8 mouse cellular contexts compared by ENCODE assay signal in the genomic region with DNA sequence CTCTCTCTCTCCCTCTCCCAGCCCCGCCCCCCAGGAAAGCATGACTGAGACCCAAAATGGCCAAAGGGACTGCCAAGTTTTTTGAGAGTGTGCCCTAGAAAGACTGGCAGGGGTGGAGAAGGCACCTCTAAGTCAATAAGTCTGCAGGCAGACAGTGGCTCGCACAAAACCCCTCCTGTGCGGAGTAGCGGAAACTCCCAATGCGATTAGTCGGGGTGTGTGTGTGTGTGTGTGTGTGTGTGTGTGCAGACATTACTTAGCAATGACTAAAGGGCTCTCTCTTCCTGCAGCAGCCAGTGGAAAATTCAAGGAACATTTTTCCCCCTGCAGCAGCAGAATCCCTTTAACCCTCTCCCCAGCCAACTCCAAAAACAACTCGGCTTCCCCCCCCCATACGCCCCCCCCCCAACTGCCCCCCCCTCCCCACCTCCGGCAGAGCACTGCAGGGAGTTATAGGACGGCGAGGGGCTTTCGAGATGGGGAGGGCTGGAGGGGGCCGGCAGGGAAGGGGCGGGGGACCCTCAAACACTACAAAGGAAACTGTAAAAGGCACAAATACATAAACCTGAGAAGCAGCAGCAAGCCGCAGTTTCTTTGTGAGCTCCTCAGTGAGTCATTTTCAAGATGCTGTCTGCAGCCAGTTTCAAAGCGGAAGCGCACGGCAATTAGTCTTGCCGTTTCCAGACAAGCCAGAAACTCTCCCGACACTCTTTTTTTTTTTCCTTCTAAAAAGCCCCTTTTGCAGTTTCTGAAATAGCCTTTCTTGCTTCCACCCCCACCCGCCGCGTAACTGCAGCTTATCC. TPM values are rescaled to one million over a fixed set of nuclear protein-coding genes. Genes with fewer than 3 reads are reported as not detected.
DNase-seq lines count a peak whose midpoint lies in the region; ATAC-seq and TF ChIP-seq lines count a peak whose summit lies in the region.

No protein-coding gene starts in this region.

- no peaks in the 10 kb centered on the region for H3K36me3 ChIP-seq in intestine, embryonic 15.5 days
- H3K36me3 ChIP-seq in liver, embryonic 13.5 days, result no peaks in the 10 kb centered on the region

- H3K4me2 ChIP-seq in intestine, embryonic 15.5 days (replicated peaks), result peak overlapping the region; percentile 98
- peak overlapping the region; percentile 73 for H3K4me2 ChIP-seq in liver, embryonic 13.5 days

- WGBS in intestine, embryonic 15.5 days, result under 1% methylated on average over 17 of the region's 23 CpGs
- WGBS in liver, embryonic 13.5 days (ENCODE audit: insufficient replicate concordance), result 2% methylated on average over 22 of the region's 23 CpGs

- no peaks in the 10 kb centered on the region for H3K9me3 ChIP-seq in intestine, embryonic 15.5 days
- H3K9me3 ChIP-seq in liver, embryonic 13.5 days (replicated peaks), result no peaks in the 10 kb centered on the region

- peak overlapping the region; percentile 75 for H3K4me3 ChIP-seq in layer of hippocampus, adult 2 months
- peak overlapping the region; percentile 99 for H3K4me3 ChIP-seq in brown adipose tissue, adult 24 weeks (ENCODE audit: insufficient read depth, low read depth, low read length)
- H3K4me3 ChIP-seq in intestine, embryonic 15.5 days (replicated peaks), result peak overlapping the region; percentile 74
- peak overlapping the region; percentile 62 for H3K4me3 ChIP-seq in liver, embryonic 13.5 days (replicated peaks)

- H3K27ac ChIP-seq in layer of hippocampus, adult 2 months, result peak overlapping the region; percentile 88
- peak overlapping the region; percentile 99 for H3K27ac ChIP-seq in brown adipose tissue, adult 24 weeks (replicated peaks; ENCODE audit: low read depth, low read length)
- H3K27ac ChIP-seq in intestine, embryonic 15.5 days, result peak overlapping the region; percentile 90
- H3K27ac ChIP-seq in liver, embryonic 13.5 days, result peak overlapping the region; percentile 62

- peaks cover 2% of the 10 kb centered on the region; the same call in 1 of the 2 replicates for H3K4me1 ChIP-seq in brown adipose tissue, adult 24 weeks (ENCODE audit: control insufficient read depth, insufficient read depth, insufficient read length, low read length)
- 0 out of 2 replicates have a peak, but pooled peaks cover 5% of the 10 kb centered on the region for H3K4me1 ChIP-seq in intestine, embryonic 15.5 days (replicated peaks)
- H3K4me1 ChIP-seq in liver, embryonic 13.5 days (replicated peaks), result peaks cover 14% of the 10 kb centered on the region

- H3K27me3 ChIP-seq in intestine, embryonic 15.5 days (replicated peaks), result peaks cover 3% of the 10 kb centered on the region; the same call in 1 of the 2 replicates
- peaks cover 50% of the 10 kb centered on the region for H3K27me3 ChIP-seq in liver, embryonic 13.5 days

- ATAC-seq in granulocyte monocyte progenitor cell, adult 5-6 weeks (replicated peaks; ENCODE audit: poor library complexity, severe bottlenecking), result peak; percentile 58
- ATAC-seq in intestine, embryonic 15.5 days, result peak; percentile 74
- no peak for ATAC-seq in liver, embryonic 13.5 days (ENCODE audit: low read depth)

- TF ChIP-seq CTCF in layer of hippocampus, adult 2 months (conservative IDR thresholded peaks at IDR 0.05), result no peak

- peak overlapping the region; percentile 81 for H3K9ac ChIP-seq in intestine, embryonic 15.5 days
- H3K9ac ChIP-seq in liver, embryonic 13.5 days, result peak overlapping the region; percentile 60

- DNase-seq in layer of hippocampus, adult 2 months (ENCODE audit: low spot score in 2 of 2), result no peak
- no peak for DNase-seq in layer of hippocampus, adult 9-11 months
- DNase-seq in liver, embryonic 13.5 days, result no peak
- peak; percentile 77 for DNase-seq in naive thymus-derived CD4-positive, alpha-beta T cell, adult 2 months (ENCODE audit: low read depth)
- DNase-seq in thymus, postnatal 0 days (ENCODE audit: low spot score), result peak; percentile 74

RNA-seq across cellular contexts. Expression of a gene that starts 1.6 kb away (rescaled TPM):
- 1 to 10 TPM; 8.9 to 9.7 TPM for total RNA-seq in layer of hippocampus, adult 2 months (2021)
- 8.0 and 14.4 TPM in 2 replicates for polyA plus RNA-seq in brown adipose tissue, adult 24 weeks (2012; ENCODE audit: insufficient read depth, insufficient read length, missing spikeins)
- total RNA-seq in granulocyte monocyte progenitor cell, adult 5-6 weeks (2014; fragmentation: Nextera tagmentation), result 32.0 and 34.6 TPM in 2 replicates
- 16.3 and 19.0 TPM in 2 replicates for total RNA-seq in granulocyte monocyte progenitor cell, adult 5-6 weeks (2017)
- 21.9 and 22.3 TPM in 2 replicates for polyA plus RNA-seq in intestine, embryonic 15.5 days (2015; fragmentation: Nextera tagmentation; extraction: Ambion mirVana)
- polyA plus RNA-seq in liver, embryonic 13.5 days (2015; fragmentation: Nextera tagmentation; extraction: Ambion mirVana), result 4.2 and 4.7 TPM in 2 replicates
- 18.2 and 19.1 TPM in 2 replicates for polyA plus RNA-seq in thymus, postnatal 0 days (2015; fragmentation: Nextera tagmentation; extraction: Ambion mirVana)

Comparison
In these comparisons a context has a peak if more than half of its experiments do, and no peak if none do; other contexts are left out.
1. DNase-seq: peak in naive thymus-derived CD4-positive, alpha-beta T cell, adult 2 months (single experiment) and thymus, postnatal 0 days (single experiment); none in layer of hippocampus, adult 2 months (0 of 2), layer of hippocampus, adult 9-11 months (single experiment) and liver, embryonic 13.5 days (single experiment).
2. Peak in every context shown above with its lines, with median percentiles within 50 percentile points of each other: H3K27ac ChIP-seq and H3K4me3 ChIP-seq.